Mouse (Mus musculus) lung, embryonic 15.5 days (tissue): ENCODE measurements around the gene Usp29. TPM values are rescaled to one million over a fixed set of nuclear protein-coding genes. Genes with fewer than 3 reads are reported as not detected.

Source experiments
- ATAC-seq: fragments of 200-750 bp; cut with Nextera tagmentation; 2 replicates; pipeline ENCODE4 v1.8.0; 2017; ENCODE audit warnings: moderate number of reproducible peaks, borderline replicate concordance; ENCODE audit not compliant: low FRiP score, low TSS enrichment; ENCODE audit errors: extremely low read depth
- H3K27ac ChIP-seq: fragments of 300-500 bp; sonication (generic); 2 replicates; pipeline ENCODE4 v1.5.1; 2015; ENCODE audit warnings: moderate library complexity, mild to moderate bottlenecking, inconsistent platforms
- H3K27me3 ChIP-seq: fragments of 300-500 bp; sonication (generic); 2 replicates; pipeline ENCODE4 v1.6.1; 2015; ENCODE audit warnings: inconsistent platforms
- H3K36me3 ChIP-seq: fragments of 300-500 bp; sonication (generic); 2 replicates; pipeline ENCODE4 v1.6.1; 2015; ENCODE audit warnings: inconsistent platforms
- H3K4me1 ChIP-seq: fragments of 300-500 bp; sonication (generic); 2 replicates; pipeline ENCODE4 v1.6.1; 2015; ENCODE audit warnings: inconsistent platforms
- H3K4me2 ChIP-seq: fragments of 300-500 bp; sonication (generic); 2 replicates; pipeline ENCODE4 v1.6.1; 2015; ENCODE audit warnings: inconsistent platforms, mild to moderate bottlenecking, moderate library complexity
- H3K4me3 ChIP-seq: fragments of 300-500 bp; sonication (generic); 2 replicates; pipeline ENCODE4 v1.5.1; 2015; ENCODE audit warnings: mild to moderate bottlenecking, inconsistent platforms
- H3K9ac ChIP-seq: fragments of 300-500 bp; sonication (generic); 2 replicates; pipeline ENCODE4 v1.6.1; 2015; ENCODE audit warnings: inconsistent platforms
- H3K9me3 ChIP-seq: fragments of 300-500 bp; sonication (generic); 2 replicates; pipeline ENCODE4 v1.6.1; 2016; ENCODE audit warnings: inconsistent platforms
- WGBS: fragments of 180-500 bp; shearing (Covaris S2); methylation state at CpG from one replicate; pipeline ENCODE4 v1.1.7; 2015; 5-methylcytosine and 5-hydroxymethylcytosine counted together
- polyA plus RNA-seq: library from polyadenylated mRNA; unstranded; fragments of >200 nt; fragmentation: Nextera tagmentation; extraction: Ambion mirVana; gene quantifications from 2 replicates; pipeline ENCODE4 v1.2.1, GENCODE M21; 2015

Gene Usp29
- polyA plus RNA-seq, 1 experiment from 2014 or later: 4.4 TPM

DNA sequence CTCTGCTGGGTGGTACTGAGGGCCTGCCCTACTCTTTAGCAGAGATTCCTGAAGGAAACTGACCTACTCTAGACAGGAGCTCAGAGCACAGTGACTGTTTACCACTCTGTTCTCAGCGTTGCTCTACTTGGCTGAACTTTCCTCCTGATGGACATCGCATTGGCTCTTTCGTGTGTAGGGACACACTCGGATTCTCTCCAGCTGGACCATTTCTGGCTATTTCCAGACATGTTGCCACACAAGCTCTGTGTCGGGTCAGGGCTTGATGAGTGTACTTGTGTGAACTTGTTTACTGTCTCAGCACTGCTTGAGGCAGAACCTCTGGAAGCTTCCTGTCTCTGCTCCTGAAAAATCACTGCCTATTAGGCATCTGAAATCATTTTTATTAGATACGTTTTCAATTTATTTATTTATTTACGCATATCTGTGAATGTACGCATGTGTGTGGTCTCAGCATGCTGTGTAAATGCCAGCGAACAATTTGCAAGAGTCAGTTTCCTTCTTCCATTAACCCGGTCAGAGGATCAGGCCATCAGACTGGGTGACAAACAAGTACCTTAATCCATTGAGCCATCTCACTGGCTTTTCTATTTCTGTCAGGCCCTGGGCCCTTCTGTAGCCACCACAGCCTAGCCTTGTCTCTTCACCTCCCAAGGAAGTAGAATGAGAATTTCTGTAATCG is 95.7 kb downstream of the Usp29 start:
- no peaks in the 10 kb centered on the region for H3K27me3 ChIP-seq
- H3K4me3 ChIP-seq: no peak overlapping the region
- peaks cover 10% of the 10 kb centered on the region; the same call in 1 of the 2 replicates for H3K4me1 ChIP-seq
- H3K9ac ChIP-seq: no peak overlapping the region
- no peaks in the 10 kb centered on the region for H3K9me3 ChIP-seq
- H3K27ac ChIP-seq: peak overlapping the region; percentile 39; the same call in 1 of the 2 replicates
- 46% methylated on average over 11 of the region's 11 CpGs for WGBS
- H3K36me3 ChIP-seq: no peaks in the 10 kb centered on the region
- no peak overlapping the region for H3K4me2 ChIP-seq
- ATAC-seq: peak; percentile 94

DNA sequence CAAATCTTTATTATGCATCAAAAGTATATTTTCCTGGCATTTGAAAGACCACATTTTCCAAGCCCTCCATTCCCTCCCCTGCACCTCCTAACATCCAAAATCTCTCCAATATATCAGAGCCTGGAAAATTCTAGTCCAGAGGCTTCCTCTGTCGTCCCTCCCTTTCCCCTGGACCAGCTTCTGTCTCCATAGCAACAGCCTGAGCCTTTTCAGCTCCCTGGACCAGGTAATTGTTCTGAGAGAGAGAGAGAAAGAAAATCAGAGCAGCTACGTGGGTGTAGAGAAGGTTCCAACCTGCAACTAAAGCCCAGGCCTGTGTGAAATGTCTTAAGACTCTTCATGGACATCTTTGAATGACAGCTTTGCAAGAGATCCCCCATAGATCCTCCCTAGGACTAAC is 98.8 kb downstream of the Usp29 start:
- H3K4me2 ChIP-seq: no peak overlapping the region
- H3K36me3 ChIP-seq: no peaks in the 10 kb centered on the region
- no peak overlapping the region for H3K27ac ChIP-seq
- no peak overlapping the region for H3K9ac ChIP-seq
- peaks cover 4% of the 10 kb centered on the region; the same call in 1 of the 2 replicates for H3K4me1 ChIP-seq
- no peak overlapping the region for H3K4me3 ChIP-seq
- no peaks in the 10 kb centered on the region for H3K27me3 ChIP-seq
- no peaks in the 10 kb centered on the region for H3K9me3 ChIP-seq
- no peak for ATAC-seq
- 27% methylated on average over 2 of the region's 2 CpGs for WGBS

DNA sequence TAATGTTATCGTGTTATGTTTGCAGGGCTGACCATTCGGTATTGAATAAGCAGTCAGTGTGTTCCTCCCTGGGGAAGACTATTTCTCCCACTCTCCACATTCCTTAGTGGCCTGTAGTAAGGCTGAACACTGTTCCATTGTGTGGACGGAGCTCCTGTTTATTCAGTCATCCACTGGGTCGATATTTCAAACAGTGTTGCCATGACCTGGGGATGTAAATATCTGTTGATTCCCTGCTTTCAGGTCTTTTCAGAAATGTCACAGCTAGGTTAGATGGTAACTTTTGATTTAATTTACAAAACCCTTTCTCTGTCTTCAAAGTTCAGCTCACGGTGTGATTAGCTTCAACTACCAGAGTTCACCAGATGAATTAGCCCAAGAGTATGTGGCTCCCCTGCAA is 104.6 kb downstream of the Usp29 start:
- H3K36me3 ChIP-seq: no peaks in the 10 kb centered on the region
- H3K4me3 ChIP-seq: no peak overlapping the region
- H3K4me1 ChIP-seq: peaks cover 7% of the 10 kb centered on the region; the same call in 1 of the 2 replicates
- no peak overlapping the region for H3K9ac ChIP-seq
- H3K9me3 ChIP-seq: no peaks in the 10 kb centered on the region
- H3K27ac ChIP-seq: peak overlapping the region; percentile 79
- WGBS: 39% methylated on average over 5 of the region's 5 CpGs
- ATAC-seq: no peak
- no peaks in the 10 kb centered on the region for H3K27me3 ChIP-seq
- H3K4me2 ChIP-seq: no peak overlapping the region

DNA sequence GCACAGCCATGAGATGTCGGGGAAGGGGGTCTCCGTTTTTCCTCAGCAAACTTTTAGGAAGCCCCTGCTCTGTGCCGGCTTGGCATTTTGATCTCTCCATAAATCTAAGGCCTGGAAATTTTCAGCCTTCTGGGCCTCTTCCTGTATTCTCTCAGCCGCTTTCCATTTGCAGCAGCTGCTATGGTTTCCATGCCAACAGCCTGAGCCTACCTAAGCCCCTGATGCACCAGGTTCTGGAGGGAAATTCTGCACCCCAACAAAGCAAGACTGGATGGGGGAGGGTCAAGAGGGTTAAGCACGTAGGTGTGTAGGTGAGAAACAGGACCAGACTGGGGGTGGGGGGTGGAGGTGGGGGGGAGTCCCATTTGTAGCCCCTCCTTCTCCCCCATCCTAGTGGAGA is 105.0 kb downstream of the Usp29 start:
- WGBS: 16% methylated on average over 5 of the region's 5 CpGs
- Histone ChIP-seq H3K27ac (peak overlapping the region; percentile 79), H3K36me3 (no peaks in the 10 kb centered on the region), H3K9ac (no peak overlapping the region), H3K4me3 (no peak overlapping the region), H3K4me2 (no peak overlapping the region), H3K9me3 (no peaks in the 10 kb centered on the region), H3K4me1 (peaks cover 7% of the 10 kb centered on the region; the same call in 1 of the 2 replicates), H3K27me3 (no peaks in the 10 kb centered on the region)
- peak; percentile 53; the same call in 1 of the 2 replicates for ATAC-seq

DNA sequence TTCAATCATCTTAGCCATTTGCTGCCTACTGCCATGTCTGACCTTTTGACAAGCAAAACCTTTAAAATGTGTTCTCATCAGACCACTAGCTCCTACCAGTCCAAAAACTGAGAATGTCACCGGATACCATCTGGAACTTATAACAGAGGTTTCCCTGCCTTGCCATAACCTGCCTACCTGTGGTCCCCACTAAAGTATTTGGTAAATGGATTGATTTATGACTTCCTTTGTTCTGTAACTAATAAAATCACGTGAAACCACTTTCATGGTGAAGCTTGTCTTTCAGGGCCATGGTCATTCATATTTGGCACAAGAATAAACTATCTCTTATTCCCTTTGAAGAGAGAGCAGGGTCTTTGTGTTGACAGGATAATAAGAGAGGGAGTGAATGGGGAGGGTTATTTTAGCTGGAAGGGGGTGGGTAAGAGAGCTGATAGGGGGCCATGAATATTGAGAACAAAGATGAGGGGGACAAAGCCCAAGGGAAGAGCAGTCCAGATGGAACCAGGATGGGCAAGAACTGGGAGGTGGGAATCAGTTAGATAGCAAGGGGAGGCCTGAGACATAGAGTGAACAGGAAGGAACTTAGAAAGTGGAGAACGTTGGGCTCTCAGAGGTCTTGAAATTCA is 107.0 kb downstream of the Usp29 start:
- Histone ChIP-seq H3K9me3 (no peaks in the 10 kb centered on the region), H3K9ac (no peak overlapping the region), H3K36me3 (no peaks in the 10 kb centered on the region), H3K4me1 (peaks cover 14% of the 10 kb centered on the region; the same call in 1 of the 2 replicates), H3K27me3 (no peaks in the 10 kb centered on the region), H3K4me2 (no peak overlapping the region), H3K4me3 (no peak overlapping the region), H3K27ac (no peak overlapping the region)
- no peak for ATAC-seq
- 64% methylated on average over 3 of the region's 3 CpGs for WGBS

- H3K9ac ChIP-seq: no peak overlapping the region
- no peak overlapping the region for H3K4me2 ChIP-seq
- H3K27me3 ChIP-seq: no peaks in the 10 kb centered on the region
- WGBS: 23% methylated on average over 9 of the region's 9 CpGs
- H3K4me1 ChIP-seq: peaks cover 14% of the 10 kb centered on the region; the same call in 1 of the 2 replicates
- H3K27ac ChIP-seq: no peak overlapping the region
- no peak overlapping the region for H3K4me3 ChIP-seq
- no peaks in the 10 kb centered on the region for H3K9me3 ChIP-seq
- H3K36me3 ChIP-seq: no peaks in the 10 kb centered on the region
- ATAC-seq: no peak; the same call in 1 of the 2 replicates
Observed at GRCm38 (mm10) chr7:6837926-6838554, 107.7 kb downstream of the Usp29 start.

GRCm38 (mm10) chr7:6840860-6841259 is 110.5 kb downstream of the Usp29 start:
- no peak overlapping the region for H3K27ac ChIP-seq
- H3K36me3 ChIP-seq: no peaks in the 10 kb centered on the region
- H3K4me1 ChIP-seq: peaks cover 7% of the 10 kb centered on the region; the same call in 1 of the 2 replicates
- no peak overlapping the region for H3K4me3 ChIP-seq
- H3K4me2 ChIP-seq: no peak overlapping the region
- H3K9ac ChIP-seq: no peak overlapping the region
- peak; percentile 42; the same call in 1 of the 2 replicates for ATAC-seq
- H3K9me3 ChIP-seq: no peaks in the 10 kb centered on the region
- no peaks in the 10 kb centered on the region for H3K27me3 ChIP-seq
- 51% methylated on average over 5 of the region's 5 CpGs for WGBS

DNA sequence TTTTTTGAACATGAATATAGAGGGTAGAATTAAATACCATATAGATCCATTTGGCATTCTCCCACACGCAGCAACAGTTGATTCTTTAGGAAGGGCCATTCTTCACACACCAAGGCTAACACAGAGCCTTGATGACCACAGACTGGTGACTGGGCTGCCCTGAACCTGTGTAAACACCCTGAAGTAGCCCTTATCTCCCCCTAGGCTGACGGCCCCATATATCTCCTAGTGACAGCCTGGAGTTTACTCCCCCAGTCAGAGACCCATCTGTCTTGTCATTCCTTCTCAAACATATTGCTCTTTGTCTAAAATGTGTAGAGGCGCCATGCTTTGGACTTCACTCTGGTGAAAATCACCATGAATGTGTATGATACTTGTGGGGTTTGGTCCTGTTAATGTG is 119.1 kb downstream of the Usp29 start:
- H3K27ac ChIP-seq: no peak overlapping the region
- no peak for ATAC-seq
- no peak overlapping the region for H3K4me3 ChIP-seq
- H3K4me2 ChIP-seq: no peak overlapping the region
- H3K9ac ChIP-seq: no peak overlapping the region
- 50% methylated on average over 3 of the region's 3 CpGs for WGBS
- no peaks in the 10 kb centered on the region for H3K36me3 ChIP-seq
- no peaks in the 10 kb centered on the region for H3K27me3 ChIP-seq
- H3K9me3 ChIP-seq: no peaks in the 10 kb centered on the region
- H3K4me1 ChIP-seq: peaks cover 10% of the 10 kb centered on the region

GRCm38 (mm10) chr7:6850321-6850720 is 119.9 kb downstream of the Usp29 start:
- no peaks in the 10 kb centered on the region for H3K27me3 ChIP-seq
- H3K36me3 ChIP-seq: no peaks in the 10 kb centered on the region
- no peak for ATAC-seq
- no peaks in the 10 kb centered on the region for H3K9me3 ChIP-seq
- 44% methylated on average over 3 of the region's 3 CpGs for WGBS
- H3K27ac ChIP-seq: no peak overlapping the region
- peaks cover 10% of the 10 kb centered on the region for H3K4me1 ChIP-seq
- H3K4me3 ChIP-seq: no peak overlapping the region
- no peak overlapping the region for H3K9ac ChIP-seq
- no peak overlapping the region for H3K4me2 ChIP-seq

GRCm38 (mm10) chr7:6851256-6851655 is 120.9 kb downstream of the Usp29 start:
- WGBS: 62% methylated on average over 6 of the region's 6 CpGs
- no peaks in the 10 kb centered on the region for H3K9me3 ChIP-seq
- H3K4me1 ChIP-seq: peaks cover 10% of the 10 kb centered on the region
- no peak overlapping the region for H3K27ac ChIP-seq
- H3K4me3 ChIP-seq: no peak overlapping the region
- no peak overlapping the region for H3K9ac ChIP-seq
- no peaks in the 10 kb centered on the region for H3K27me3 ChIP-seq
- H3K4me2 ChIP-seq: no peak overlapping the region
- H3K36me3 ChIP-seq: no peaks in the 10 kb centered on the region
- no peak for ATAC-seq

DNA sequence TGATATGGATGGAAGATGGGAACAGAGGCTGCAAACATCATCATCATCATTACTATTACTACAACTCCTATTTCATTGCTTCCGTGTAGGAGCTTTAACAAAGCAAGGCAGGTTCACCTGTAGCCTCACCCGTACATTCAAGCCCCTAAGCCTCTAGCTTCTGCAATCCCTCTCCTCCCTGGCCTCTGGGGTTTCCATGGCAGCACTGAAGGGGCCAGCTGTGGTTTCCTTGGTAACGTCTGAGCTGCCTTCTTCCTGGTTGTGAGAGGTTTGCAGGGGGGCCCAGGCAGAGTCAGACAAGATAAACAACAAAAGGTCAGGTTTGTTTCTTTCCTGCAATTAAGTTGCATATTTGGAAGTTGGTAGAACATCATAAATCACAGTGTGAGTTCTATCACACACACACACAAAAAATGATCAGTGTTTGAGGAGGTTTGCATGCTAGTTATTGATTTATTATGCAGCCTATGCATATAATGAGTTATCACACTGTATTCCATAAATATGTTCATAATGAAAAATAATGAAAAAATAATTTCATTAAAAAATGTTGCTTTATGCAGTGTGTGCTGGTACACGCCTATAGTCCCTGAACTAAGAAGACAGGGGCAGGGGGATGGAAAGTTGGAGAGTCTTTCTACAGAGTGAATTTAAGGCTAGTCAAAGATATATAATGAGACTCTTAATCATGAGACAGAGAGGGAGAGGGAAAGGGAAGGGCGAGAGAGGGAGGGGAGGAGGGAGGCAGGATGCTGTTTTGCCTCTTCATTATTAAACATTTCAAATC is 121.5 kb downstream of the Usp29 start:
- 19% methylated on average over 5 of the region's 5 CpGs for WGBS
- H3K4me3 ChIP-seq: no peak overlapping the region
- H3K27me3 ChIP-seq: no peaks in the 10 kb centered on the region
- H3K27ac ChIP-seq: no peak overlapping the region
- no peaks in the 10 kb centered on the region for H3K36me3 ChIP-seq
- peaks cover 10% of the 10 kb centered on the region for H3K4me1 ChIP-seq
- ATAC-seq: peak; percentile 59; the same call in 1 of the 2 replicates
- H3K9ac ChIP-seq: no peak overlapping the region
- no peak overlapping the region for H3K4me2 ChIP-seq
- H3K9me3 ChIP-seq: no peaks in the 10 kb centered on the region
